Mouse (Mus musculus) thymus, adult 2 months (tissue): ENCODE data around the gene Lmna. TPM values are rescaled to one million over a fixed set of nuclear protein-coding genes. Genes with fewer than 3 reads are reported as not detected.

Source experiments
- DNase-seq: peaks from one replicate; pipeline ENCODE4 v3.0.0; 2021
- H3K27ac ChIP-seq: fragments of 200-500 bp; 2 replicates; pipeline ENCODE4 v1.5.1; 2012; ENCODE audit warnings: low read length, control low read depth; ENCODE audit not compliant: control insufficient read depth, insufficient read depth
- H3K27me3 ChIP-seq: fragments of 200-500 bp; 2 replicates; pipeline ENCODE4 v1.6.1; 2012; ENCODE audit warnings: mild to moderate bottlenecking, low read length, moderate library complexity, mixed read lengths; ENCODE audit not compliant: control insufficient read depth, insufficient read depth
- H3K36me3 ChIP-seq: fragments of 200-500 bp; 2 replicates; pipeline ENCODE4 v1.6.1; 2012; ENCODE audit warnings: mild to moderate bottlenecking, low read length, moderate library complexity; ENCODE audit not compliant: control insufficient read depth, insufficient read depth
- H3K4me1 ChIP-seq: fragments of 200-500 bp; replicated peaks from 2 replicates; pipeline ENCODE4 v1.6.1; 2012; ENCODE audit warnings: low read length; ENCODE audit not compliant: control insufficient read depth, insufficient read depth
- H3K4me3 ChIP-seq: fragments of 200-500 bp; 2 replicates; pipeline ENCODE4 v1.5.1; 2012; ENCODE audit warnings: mild to moderate bottlenecking, low read length, control low read depth, moderate library complexity; ENCODE audit not compliant: control insufficient read depth, insufficient read depth
- CTCF ChIP-seq: fragments of 200-500 bp; IDR thresholded peaks from 2 replicates; pipeline ENCODE4 v1.5.1; 2012; ENCODE audit warnings: mild to moderate bottlenecking, control low read depth, low read length, moderate library complexity, borderline replicate concordance; ENCODE audit not compliant: control insufficient read depth, poor library complexity, insufficient read depth; ENCODE audit errors: extremely low read depth
- POLR2A ChIP-seq: fragments of 200-500 bp; IDR thresholded peaks from 2 replicates; pipeline ENCODE4 v1.6.1; 2012; ENCODE audit warnings: mild to moderate bottlenecking, low read length, control low read depth, moderate library complexity; ENCODE audit not compliant: control insufficient read depth, poor library complexity, insufficient read depth; ENCODE audit errors: extremely low read depth
- WGBS: fragments of 180-500 bp; shearing (Covaris S2); methylation state at CpG from one replicate; pipeline ENCODE4 v1.1.7; 2018; 5-methylcytosine and 5-hydroxymethylcytosine counted together
- polyA plus RNA-seq: library from polyadenylated mRNA; depleted of rRNA; stranded (reverse); fragments of >200 nt; gene quantifications from 2 replicates; pipeline ENCODE4 v1.2.3, GENCODE M21; 2012

Lmna gene
- polyA plus RNA-seq, 1 experiment, result 61.1 TPM

GRCm38 (mm10) chr3:88533706-88534105, 23.9 kb upstream of the Lmna start:
- peaks cover 28% of the 10 kb centered on the region for H3K4me1 ChIP-seq

GRCm38 (mm10) chr3:88532689-88533511, 23.1 kb upstream of the Lmna start:
- TF ChIP-seq POLR2A, result no peak
- no peak for TF ChIP-seq CTCF
- Histone ChIP-seq H3K4me1 (peaks cover 30% of the 10 kb centered on the region), H3K27ac (no peak overlapping the region), H3K36me3 (peaks cover 13% of the 10 kb centered on the region), H3K27me3 (no peaks in the 10 kb centered on the region), H3K4me3 (peak overlapping the region; percentile 79)
- WGBS, result 3% methylated on average over 40 of the region's 40 CpGs
- DNase-seq, result peak; percentile 35

More at GRCm38 (mm10) chr3:88533706-88534105, 23.9 kb upstream of the Lmna start:
- no peak for TF ChIP-seq CTCF
- no peak for TF ChIP-seq POLR2A
- H3K27ac ChIP-seq, result no peak overlapping the region
- WGBS, result 46% methylated on average over 5 of the region's 5 CpGs
- no peaks in the 10 kb centered on the region for H3K27me3 ChIP-seq
- DNase-seq, result no peak
- peaks cover 13% of the 10 kb centered on the region for H3K36me3 ChIP-seq
- H3K4me3 ChIP-seq, result no peak overlapping the region

- Histone ChIP-seq H3K36me3 (peaks cover 13% of the 10 kb centered on the region), H3K4me1 (peaks cover 36% of the 10 kb centered on the region), H3K27ac (peak within 1 kb of the TSS; percentile 93), H3K4me3 (peak within 1 kb of the TSS; percentile 88), H3K27me3 (no peaks in the 10 kb centered on the region)
- TF ChIP-seq CTCF, result no peak
- 14% methylated on average over 30 of the region's 31 CpGs for WGBS
- DNase-seq, result no peak
Observed at GRCm38 (mm10) chr3:88532299-88532674, 22.5 kb upstream of the Lmna start, which contains the start of gene Mex3a. Mex3a (plus strand) TSS chr3:88532395.

GRCm38 (mm10) chr3:88531348-88532298, 21.9 kb upstream of the Lmna start:
- whole genome bisulfite sequencing, result under 1% methylated on average over 62 of the region's 63 CpGs
- peak overlapping the region; percentile 88 for H3K4me3 ChIP-seq
- DNase-seq, result peak; percentile 94
- H3K27me3 ChIP-seq, result no peaks in the 10 kb centered on the region
- H3K36me3 ChIP-seq, result peaks cover 7% of the 10 kb centered on the region
- H3K4me1 ChIP-seq, result peaks cover 39% of the 10 kb centered on the region
- TF ChIP-seq CTCF (no peak), POLR2A (peak; percentile 92)
- peak overlapping the region; percentile 93 for H3K27ac ChIP-seq

- Histone ChIP-seq H3K4me1 (peaks cover 40% of the 10 kb centered on the region), H3K36me3 (no peaks in the 10 kb centered on the region; the same call in 1 of the 2 replicates), H3K27ac (peak overlapping the region; percentile 52), H3K27me3 (no peaks in the 10 kb centered on the region), H3K4me3 (peak overlapping the region; percentile 50)
- 66% methylated on average over 11 of the region's 11 CpGs for WGBS
- TF ChIP-seq POLR2A (no peak), CTCF (no peak)
- DNase-seq, result no peak
Observed at GRCm38 (mm10) chr3:88530082-88530864, 20.5 kb upstream of the Lmna start.

GRCm38 (mm10) chr3:88529204-88530000, 19.6 kb upstream of the Lmna start:
- Histone ChIP-seq H3K27me3 (no peaks in the 10 kb centered on the region), H3K4me3 (no peak overlapping the region), H3K36me3 (peaks cover 8% of the 10 kb centered on the region), H3K4me1 (peaks cover 40% of the 10 kb centered on the region), H3K27ac (no peak overlapping the region)
- TF ChIP-seq CTCF, result no peak
- TF ChIP-seq POLR2A, result no peak
- WGBS, result 84% methylated on average over 7 of the region's 7 CpGs
- DNase-seq, result no peak
